Mouse (Mus musculus) brain, embryonic 14.5 days (tissue): ENCODE results near the gene B3glct. TPM values are rescaled to one million over a fixed set of nuclear protein-coding genes. Genes with fewer than 3 reads are reported as not detected.

Source experiments
- DNase-seq: peaks from one replicate; pipeline ENCODE4 v3.0.0-alpha.2; 2011; ENCODE audit warnings: low read depth
- CTCF ChIP-seq: fragments of 200-500 bp; IDR thresholded peaks from 2 replicates; pipeline ENCODE4 v1.5.1; 2012; ENCODE audit warnings: inconsistent platforms, mild to moderate bottlenecking, moderate library complexity, borderline replicate concordance; ENCODE audit not compliant: insufficient read depth, insufficient read length; ENCODE audit errors: extremely low read depth
- POLR2A ChIP-seq: fragments of 200-500 bp; IDR thresholded peaks from 2 replicates; pipeline ENCODE4 v1.6.1; 2012; ENCODE audit warnings: mild to moderate bottlenecking, inconsistent platforms, borderline replicate concordance; ENCODE audit not compliant: poor library complexity, insufficient read depth, insufficient read length, severe bottlenecking; ENCODE audit errors: extremely low read depth
- polyA plus RNA-seq: library from polyadenylated mRNA; depleted of rRNA; stranded (reverse); fragments of >200 nt; gene quantifications from 2 replicates; pipeline ENCODE4 v1.2.3, GENCODE M21; 2012

The B3glct gene
- polyA plus RNA-seq, 1 experiment: 20.4 TPM

GRCm38 (mm10) chr5:149678990-149679348 lies 939 bp downstream of the B3glct start:
- TF ChIP-seq POLR2A (no peak), CTCF (no peak)
- no peak for DNase-seq

- no peak for TF ChIP-seq POLR2A
- no peak for TF ChIP-seq CTCF
- DNase-seq: peak; percentile 64
Observed at GRCm38 (mm10) chr5:149679362-149679761, 1.3 kb downstream of the B3glct start.

GRCm38 (mm10) chr5:149679886-149680285 lies 1.9 kb downstream of the B3glct start:
- no peak for TF ChIP-seq POLR2A
- TF ChIP-seq CTCF: no peak
- DNase-seq: peak; percentile 64

- DNase-seq: no peak
Observed at GRCm38 (mm10) chr5:149680946-149681345, 2.9 kb downstream of the B3glct start.

GRCm38 (mm10) chr5:149689860-149690259 lies 11.8 kb downstream of the B3glct start:
- TF ChIP-seq CTCF (no peak), POLR2A (no peak)
- DNase-seq: no peak

More at GRCm38 (mm10) chr5:149680946-149681345, 2.9 kb downstream of the B3glct start:
- TF ChIP-seq POLR2A (no peak), CTCF (no peak)

- DNase-seq: peak; percentile 13
- TF ChIP-seq POLR2A (no peak), CTCF (no peak)
Observed at GRCm38 (mm10) chr5:149692548-149692947, 14.5 kb downstream of the B3glct start.

- peak; percentile 39 for TF ChIP-seq CTCF
- no peak for TF ChIP-seq POLR2A
- DNase-seq: no peak
Observed at GRCm38 (mm10) chr5:149693200-149693599, 15.2 kb downstream of the B3glct start.

- TF ChIP-seq POLR2A (no peak), CTCF (no peak)
- no peak for DNase-seq
Observed at GRCm38 (mm10) chr5:149693968-149694367, 15.9 kb downstream of the B3glct start.

GRCm38 (mm10) chr5:149695077-149695750 lies 17.2 kb downstream of the B3glct start:
- TF ChIP-seq POLR2A (no peak), CTCF (no peak)
- no peak for DNase-seq

GRCm38 (mm10) chr5:149702770-149703169 lies 24.7 kb downstream of the B3glct start:
- TF ChIP-seq POLR2A (no peak), CTCF (peak; percentile 48; the same call in 1 of the 2 replicates)

GRCm38 (mm10) chr5:149711545-149711944 lies 33.5 kb downstream of the B3glct start:
- TF ChIP-seq POLR2A: no peak
- TF ChIP-seq CTCF: peak; percentile 33; the same call in 1 of the 2 replicates
- no peak for DNase-seq

More at GRCm38 (mm10) chr5:149702770-149703169, 24.7 kb downstream of the B3glct start:
- no peak for DNase-seq

GRCm38 (mm10) chr5:149713170-149713774 lies 35.2 kb downstream of the B3glct start:
- TF ChIP-seq CTCF (peak; percentile 43; the same call in 1 of the 2 replicates), POLR2A (no peak)
- DNase-seq: peak; percentile 90

GRCm38 (mm10) chr5:149713834-149714233 lies 35.8 kb downstream of the B3glct start:
- peak; percentile 61 for DNase-seq
- no peak for TF ChIP-seq POLR2A
